Mouse (Mus musculus): ENCODE results near the gene Fam217b.

Fam217b gene

GRCm38 (mm10) chr2:178414261-178415149, at the start of gene Fam217b, which contains the start of gene Ppp1r3d:
Gene Fam217b, plus strand, starts transcription at chr2:178414524.
Gene Ppp1r3d, minus strand, starts transcription at chr2:178414472.
- peak; percentile 41 for DNase-seq (ENCODE audit: low spot score)

DNA sequence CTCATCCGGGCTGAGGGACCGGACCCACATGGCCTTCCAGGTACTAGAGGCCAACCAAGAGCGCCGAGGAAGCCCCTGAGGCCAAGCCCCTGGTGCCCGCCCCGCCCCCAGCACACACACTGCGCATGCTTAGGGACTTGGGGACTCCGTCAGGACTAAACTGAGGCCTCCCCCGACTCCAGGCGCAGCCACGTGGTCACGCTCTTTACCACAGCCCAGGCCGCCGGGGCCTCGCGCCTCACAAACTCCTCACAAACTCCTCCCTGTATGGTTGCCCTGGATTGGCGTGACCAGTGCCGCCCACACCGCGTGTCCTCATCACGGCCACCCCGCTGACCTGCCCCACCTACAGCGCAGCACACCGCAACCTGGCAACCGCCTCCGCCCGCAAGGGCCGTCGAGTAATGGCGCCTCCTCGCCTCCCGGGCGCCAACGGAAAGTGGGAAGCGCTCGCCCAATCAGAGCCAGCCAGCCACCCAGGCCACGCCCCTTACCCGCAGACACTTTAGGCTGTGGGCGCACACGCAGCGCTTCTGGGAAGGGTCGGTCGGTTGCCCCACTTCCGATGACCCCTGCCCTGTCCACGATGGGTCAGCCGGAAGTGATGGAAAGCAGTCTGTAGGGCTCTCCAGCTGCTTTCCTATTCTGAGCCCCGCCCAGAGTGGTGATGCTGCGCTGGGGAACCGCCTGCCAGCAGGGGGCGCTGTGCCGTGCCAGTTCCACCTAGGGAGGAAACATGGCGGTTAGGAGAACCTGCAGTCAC, 7.1 kb upstream of the Fam217b start, which contains the start of gene Sycp2:
Gene Sycp2 (minus strand): TSS at position 633 of the 763 bp plus-strand sequence.
- no peak for DNase-seq (ENCODE audit: low spot score)

DNA sequence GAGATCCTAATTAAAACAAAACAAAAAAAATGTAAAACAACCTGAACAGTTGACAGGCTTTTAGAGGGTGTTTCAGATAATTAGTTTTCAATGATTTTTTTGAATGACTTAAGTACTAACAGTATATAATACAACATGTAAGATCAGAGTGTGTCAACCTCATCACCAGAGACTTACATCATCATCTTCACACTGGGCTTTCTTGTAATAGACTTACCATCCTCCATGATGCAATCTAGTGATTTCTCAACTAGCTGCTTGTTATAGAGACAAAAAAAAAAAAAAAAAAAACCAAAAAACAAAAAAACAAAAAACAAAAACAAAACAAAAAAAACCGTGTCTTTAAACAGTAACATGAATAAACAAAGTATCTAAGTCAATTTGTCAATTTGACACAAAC, 5.3 kb upstream of the Fam217b start:
- DNase-seq (ENCODE audit: low spot score), result no peak

DNA sequence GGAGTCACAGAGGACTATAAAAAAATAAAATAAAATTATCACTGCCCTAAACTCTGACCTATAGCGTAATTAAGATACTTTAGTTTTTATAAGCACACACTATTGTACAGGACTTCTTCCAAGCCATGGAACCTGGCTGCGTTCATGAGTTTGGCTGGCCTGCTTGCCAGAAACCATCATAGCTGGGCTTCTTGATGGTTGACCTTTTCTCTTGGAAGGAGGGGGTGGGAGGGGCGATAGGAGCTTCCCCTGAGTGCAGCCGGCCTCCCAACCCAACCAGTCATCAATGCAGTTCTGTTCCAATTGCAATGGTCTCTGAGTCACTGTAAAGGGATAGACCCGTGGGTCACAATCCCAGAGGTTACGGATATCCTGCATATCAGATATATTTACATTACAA, 4.0 kb upstream of the Fam217b start:
- DNase-seq (ENCODE audit: low spot score), result no peak

DNA sequence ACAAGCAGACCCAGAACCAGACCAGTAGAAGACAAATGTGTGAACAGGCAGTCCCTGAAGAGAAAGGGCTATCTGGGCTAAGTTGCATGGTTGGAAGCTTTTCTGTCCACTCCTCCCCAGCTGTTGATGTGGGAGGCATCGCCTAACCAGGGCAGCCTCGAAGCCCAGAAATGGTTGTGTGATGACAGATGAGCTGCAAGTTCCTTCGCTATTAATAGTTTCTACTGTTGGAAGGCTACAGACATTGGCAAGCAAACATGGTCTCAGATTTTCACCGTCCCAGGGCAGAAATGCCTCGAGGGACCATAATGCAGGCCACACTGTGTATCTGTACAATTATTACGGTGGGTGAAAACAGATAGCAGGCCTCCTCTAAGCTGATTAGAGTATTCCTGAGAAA, 1.7 kb upstream of the Fam217b start:
- no peak for DNase-seq (ENCODE audit: low spot score)

- no peak for DNase-seq (ENCODE audit: low spot score)
These were observed 1.2 kb upstream of the Fam217b start for GRCm38 (mm10) chr2:178413081-178413480.

DNA sequence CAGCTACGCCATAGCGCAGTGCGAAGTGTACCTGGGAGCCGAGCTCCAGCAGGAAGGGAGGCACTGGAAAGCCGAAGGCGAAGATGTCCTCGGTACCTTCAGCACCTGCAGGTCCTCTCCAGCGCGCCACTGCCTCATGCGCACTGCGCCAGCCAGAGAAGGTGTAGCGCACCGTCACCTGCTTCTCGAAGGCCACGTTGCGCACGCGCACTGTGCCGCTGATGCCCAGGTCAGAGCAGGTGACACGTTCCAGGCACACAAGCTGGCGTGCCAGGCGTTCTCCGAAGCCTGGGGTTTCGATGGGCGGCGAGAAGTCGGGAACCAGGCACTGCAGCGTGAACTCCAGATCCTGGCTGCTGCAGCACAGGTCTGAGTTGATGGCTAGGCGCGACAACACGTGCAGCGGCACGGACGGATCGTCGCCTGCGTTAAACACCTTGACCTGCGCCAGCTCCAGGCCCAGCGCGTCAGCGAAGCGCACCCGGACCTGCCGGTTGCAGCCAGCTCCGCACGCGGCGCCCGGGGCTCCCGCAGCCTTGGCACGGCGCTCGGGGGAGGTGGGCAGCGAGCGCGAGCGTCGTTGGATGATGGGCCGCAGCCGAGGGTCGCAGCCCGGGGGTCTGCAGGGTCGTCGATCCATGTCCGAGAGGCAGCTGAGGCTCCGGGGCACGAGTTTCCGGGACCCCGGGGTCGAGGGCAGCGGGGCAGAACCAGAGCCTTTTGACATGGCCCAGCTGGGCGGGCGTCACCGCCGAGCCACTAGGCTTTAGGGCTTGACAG, 653 bp upstream of the Fam217b start:
- peak; percentile 51 for DNase-seq (ENCODE audit: low spot score)

DNA sequence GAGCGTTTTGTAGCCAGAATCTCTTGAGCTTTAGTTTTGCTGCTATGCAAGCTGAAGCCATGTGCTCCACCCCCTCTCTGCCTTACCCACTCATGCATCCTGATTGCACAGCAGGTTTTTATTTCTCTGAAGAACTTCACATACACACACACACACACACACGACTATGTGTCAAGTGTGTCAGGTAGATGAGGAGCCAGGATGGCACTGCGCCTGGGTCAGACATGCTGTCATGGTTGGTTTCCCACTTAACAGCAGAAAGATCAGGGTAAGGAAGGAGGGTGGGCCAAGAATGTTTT, 775 bp downstream of the Fam217b start:
- DNase-seq (ENCODE audit: low spot score), result no peak

- DNase-seq (ENCODE audit: low spot score), result no peak
These were observed 2.1 kb downstream of the Fam217b start for GRCm38 (mm10) chr2:178416427-178416826.

DNA sequence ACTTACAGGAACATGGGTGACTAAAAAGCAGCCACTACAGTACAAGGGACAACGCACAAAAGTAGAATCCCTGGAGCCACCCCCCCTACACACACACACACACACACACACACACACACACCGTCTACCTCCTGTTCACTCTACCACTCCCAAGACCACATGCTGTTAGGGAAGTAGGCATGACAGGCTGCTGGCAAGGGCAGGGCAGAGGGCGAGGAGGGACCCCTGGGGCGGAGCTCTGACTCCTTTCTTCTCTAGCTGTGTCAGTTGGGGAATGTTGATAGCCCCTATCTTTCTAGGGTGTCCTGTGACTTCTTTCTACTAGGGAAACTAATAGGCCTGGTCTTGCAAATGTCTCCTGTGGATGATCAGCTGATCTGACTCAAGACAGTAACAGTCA, 2.6 kb downstream of the Fam217b start:
- DNase-seq (ENCODE audit: low spot score), result no peak

GRCm38 (mm10) chr2:178420576-178420975, 6.3 kb downstream of the Fam217b start:
- no peak for DNase-seq (ENCODE audit: low spot score)

DNA sequence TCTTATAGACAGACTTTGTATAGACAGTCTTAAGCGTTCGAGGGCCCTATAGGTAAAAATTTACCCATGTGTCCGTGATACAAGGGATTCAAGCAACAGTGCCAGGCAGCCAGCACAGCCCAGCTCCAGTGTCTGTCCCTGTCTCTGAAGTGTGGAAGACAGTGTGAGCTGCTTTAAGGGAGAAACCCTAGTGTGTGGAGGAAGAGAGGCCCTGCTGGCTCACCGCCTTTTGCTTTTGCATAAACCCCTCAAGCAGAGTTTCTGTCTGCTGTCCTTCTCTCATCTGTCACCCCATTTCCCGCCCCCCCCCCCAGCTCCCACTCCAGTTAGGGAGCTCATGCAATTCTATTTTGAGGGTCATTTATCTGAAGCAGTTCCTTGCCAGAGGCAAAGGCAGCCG, 7.3 kb downstream of the Fam217b start:
- DNase-seq (ENCODE audit: low spot score), result no peak

DNA sequence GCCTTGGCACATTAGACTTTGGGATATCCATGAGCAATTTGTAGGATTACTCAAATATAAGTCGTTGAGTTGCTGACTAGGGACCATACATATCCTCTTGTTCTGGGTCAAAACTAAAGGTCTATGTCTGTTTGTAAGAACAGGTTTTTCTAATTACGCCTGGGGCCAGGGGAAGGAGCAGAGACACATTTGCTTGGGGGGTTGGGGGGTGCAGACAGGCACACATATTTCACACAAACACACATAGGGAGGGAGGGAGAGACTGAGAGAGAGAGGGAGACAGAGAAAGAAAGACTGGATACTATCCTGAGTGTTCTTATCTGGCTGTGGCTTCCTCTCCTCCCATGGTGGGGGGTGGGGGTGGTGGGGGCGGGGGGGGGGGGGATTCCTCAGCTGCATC, 7.9 kb downstream of the Fam217b start:
- no peak for DNase-seq (ENCODE audit: low spot score)

DNA sequence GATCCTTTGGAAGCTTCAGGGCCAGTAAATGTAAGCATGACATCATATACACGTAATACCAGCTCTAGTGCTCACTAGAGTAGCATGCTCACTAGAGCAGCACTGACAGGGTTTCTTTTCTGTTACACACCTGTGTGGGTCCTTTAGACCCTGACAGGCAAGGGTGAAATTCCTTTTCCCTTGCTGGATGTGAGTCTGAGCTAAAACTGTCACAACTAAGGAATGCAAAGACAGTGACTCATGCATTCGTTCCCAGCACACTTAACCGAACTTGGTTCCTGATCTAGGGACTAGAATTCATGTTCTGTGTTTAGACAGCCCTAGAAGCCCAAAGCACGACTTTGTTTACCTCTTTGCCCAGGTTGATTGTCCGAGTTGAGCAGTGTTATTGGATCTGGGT, 8.9 kb downstream of the Fam217b start:
- DNase-seq (ENCODE audit: low spot score), result no peak

DNA sequence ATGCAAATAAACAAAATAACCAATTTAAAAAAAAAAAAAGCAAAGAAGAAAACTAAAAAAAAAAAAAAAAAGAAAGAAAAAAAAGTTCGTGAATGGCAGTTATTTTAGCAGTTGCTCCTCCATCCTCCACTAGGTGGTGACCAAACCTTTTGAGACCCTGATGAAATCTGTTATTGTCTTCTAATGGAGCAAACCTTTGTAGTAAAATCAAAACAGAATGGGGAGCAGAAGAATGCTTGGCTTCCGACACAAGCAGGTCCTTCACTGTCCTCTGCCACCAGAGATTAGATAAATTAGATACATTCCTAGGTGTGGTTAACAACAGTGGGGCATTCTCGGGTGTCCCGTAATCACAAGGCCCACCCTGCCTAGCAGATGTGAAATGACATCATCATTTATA, 11.9 kb downstream of the Fam217b start:
- no peak for DNase-seq (ENCODE audit: low spot score)

DNA sequence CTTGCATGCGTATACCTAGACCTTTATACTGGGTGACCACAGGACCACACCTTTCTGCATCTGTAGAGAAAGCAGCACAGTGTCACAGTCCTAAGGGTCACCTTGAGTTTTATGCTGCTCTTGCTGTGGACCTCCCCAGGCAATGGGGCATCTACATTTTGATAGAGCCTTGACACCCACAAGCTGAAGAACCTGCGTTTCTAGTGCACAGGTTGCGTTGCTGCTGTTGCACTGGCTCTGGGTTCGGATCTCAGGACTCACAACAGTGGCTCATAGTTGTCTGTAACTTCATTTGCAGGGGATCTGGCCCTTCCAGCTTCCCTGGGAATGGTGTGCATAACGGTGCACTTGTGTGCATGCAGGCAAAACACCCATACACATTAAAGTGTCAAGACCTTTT, 12.9 kb downstream of the Fam217b start:
- no peak for DNase-seq (ENCODE audit: low spot score)

- DNase-seq (ENCODE audit: low spot score), result no peak
These were observed 13.9 kb downstream of the Fam217b start for GRCm38 (mm10) chr2:178428183-178428582.

DNA sequence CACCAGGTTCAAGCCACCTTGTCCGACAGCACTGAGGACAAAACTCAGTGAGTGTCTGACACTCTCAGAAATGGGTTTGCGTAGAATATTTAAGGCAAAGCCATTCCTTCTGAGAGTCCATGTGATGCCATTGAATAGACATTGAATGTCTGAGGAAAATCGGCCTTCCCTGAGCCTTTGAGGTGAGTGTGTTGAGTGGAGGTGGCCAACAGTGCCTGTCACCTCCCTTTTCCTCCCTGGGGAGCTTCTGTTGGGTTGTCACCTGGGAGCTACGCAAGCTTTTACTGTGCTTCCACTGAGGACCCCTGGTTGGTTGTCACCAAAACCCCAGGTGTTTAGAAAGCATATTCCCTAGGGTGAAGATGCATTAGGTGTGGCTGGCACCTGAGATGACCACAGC, 14.4 kb downstream of the Fam217b start:
- DNase-seq (ENCODE audit: low spot score), result no peak

DNA sequence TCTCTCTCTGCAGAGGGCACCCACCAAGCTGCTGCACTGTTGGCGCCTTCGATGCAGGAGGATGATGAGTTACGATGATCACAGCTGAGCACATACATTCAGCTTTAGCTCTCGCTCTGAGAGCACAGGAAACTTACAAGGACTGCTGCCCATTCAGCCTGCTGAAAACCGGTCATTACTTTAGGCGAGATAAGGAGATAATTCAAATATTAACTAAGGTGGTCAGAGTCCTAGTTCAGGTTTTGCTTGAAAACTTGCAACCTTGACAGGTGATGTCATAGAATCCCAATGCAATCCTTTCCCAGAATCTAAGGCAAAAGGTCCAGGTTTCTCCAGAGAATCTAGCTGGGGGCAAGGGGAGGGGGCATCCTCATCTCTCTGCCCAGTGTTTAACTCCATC, 15.1 kb downstream of the Fam217b start:
- DNase-seq (ENCODE audit: low spot score), result no peak

GRCm38 (mm10) chr2:178430231-178430630, 15.9 kb downstream of the Fam217b start, which contains the start of gene Cdh26:
Gene Cdh26, plus strand, starts transcription at chr2:178430531.
- no peak for DNase-seq (ENCODE audit: low spot score)

DNA sequence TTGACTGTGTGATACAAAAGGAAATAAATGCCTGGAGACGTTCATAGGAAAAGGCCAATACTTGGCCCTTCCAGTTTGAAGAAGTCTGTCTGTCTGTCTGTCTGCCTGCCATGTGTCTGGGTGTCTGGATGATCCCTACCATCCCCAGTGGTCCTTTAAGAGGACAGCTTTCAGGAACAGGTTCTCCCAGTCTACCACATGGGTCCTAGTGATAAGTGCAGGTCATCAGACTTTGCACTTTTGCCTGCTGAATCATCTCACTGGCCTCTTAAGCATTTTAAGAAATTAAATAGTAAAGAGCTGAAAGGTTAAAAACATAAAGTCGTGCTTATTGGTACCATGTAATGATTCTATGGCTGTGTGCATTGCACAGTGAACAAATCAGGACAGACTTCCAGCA, 19.2 kb downstream of the Fam217b start:
- no peak for DNase-seq (ENCODE audit: low spot score)

DNA sequence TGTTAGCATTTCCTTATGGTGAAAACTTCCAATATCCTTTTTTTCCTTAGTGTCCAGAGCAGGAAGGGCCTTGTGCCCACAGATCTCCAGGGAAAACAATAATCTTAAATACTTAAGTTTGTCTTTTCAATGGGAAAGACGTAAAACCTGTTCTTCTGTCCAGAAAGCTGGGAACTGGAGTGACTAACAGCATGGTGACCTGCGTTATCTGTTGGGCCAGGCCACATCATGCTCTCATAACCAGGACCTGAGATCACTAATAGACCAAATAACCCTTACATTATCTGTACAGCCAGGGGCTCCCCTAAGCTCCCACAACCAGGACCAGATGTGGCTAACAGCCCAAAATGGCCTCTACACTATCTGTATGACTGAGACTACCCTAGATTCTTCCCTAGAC, 19.6 kb downstream of the Fam217b start:
- DNase-seq (ENCODE audit: low spot score), result no peak

- no peak for DNase-seq (ENCODE audit: low spot score)
These were observed 23.0 kb downstream of the Fam217b start for GRCm38 (mm10) chr2:178437311-178437710.
